Mouse (Mus musculus): ENCODE measurements around the gene Polk. TPM values are rescaled to one million over a fixed set of nuclear protein-coding genes. Genes with fewer than 3 reads are reported as not detected.

Polk gene
- total RNA-seq, 4 experiments from 2014 or later: 12.3 to 15.6 (median 12.7) TPM

- DNase-seq (ENCODE audit: low spot score in 2 of 2): no peak
These were observed 12.8 kb downstream of the Polk start for GRCm38 (mm10) chr13:96529542-96529941.

- DNase-seq (ENCODE audit: low spot score in 2 of 2): no peak
These were observed 13.6 kb downstream of the Polk start for GRCm38 (mm10) chr13:96528776-96529175.

- no peak for DNase-seq (ENCODE audit: low spot score in 2 of 2)
These were observed 14.5 kb downstream of the Polk start for GRCm38 (mm10) chr13:96527856-96528255.

- no peak for DNase-seq (ENCODE audit: low spot score in 2 of 2)
These were observed 15.4 kb downstream of the Polk start for GRCm38 (mm10) chr13:96527022-96527421.

- DNase-seq (ENCODE audit: low spot score in 2 of 2): no peak
These were observed 21.1 kb downstream of the Polk start for GRCm38 (mm10) chr13:96521294-96521693.

GRCm38 (mm10) chr13:96517335-96517734, 25.0 kb downstream of the Polk start:
- no peak for DNase-seq (ENCODE audit: low spot score in 2 of 2)

- DNase-seq (ENCODE audit: low spot score in 2 of 2): no peak
These were observed 26.1 kb downstream of the Polk start for GRCm38 (mm10) chr13:96516249-96516648.

GRCm38 (mm10) chr13:96514154-96514942, 28.0 kb downstream of the Polk start:
- DNase-seq (ENCODE audit: low spot score in 2 of 2): no peak

GRCm38 (mm10) chr13:96511893-96512292, 30.5 kb downstream of the Polk start:
- no peak for DNase-seq (ENCODE audit: low spot score in 2 of 2)

- no peak for DNase-seq (ENCODE audit: low spot score in 2 of 2)
These were observed 31.1 kb downstream of the Polk start for GRCm38 (mm10) chr13:96511262-96511661.

GRCm38 (mm10) chr13:96510635-96511034, 31.7 kb downstream of the Polk start:
- DNase-seq (ENCODE audit: low spot score in 2 of 2): no peak

GRCm38 (mm10) chr13:96507541-96507940, 34.8 kb downstream of the Polk start:
- DNase-seq (ENCODE audit: low spot score in 2 of 2): no peak

- no peak for DNase-seq (ENCODE audit: low spot score in 2 of 2)
These were observed 36.1 kb downstream of the Polk start for GRCm38 (mm10) chr13:96506313-96506712.

GRCm38 (mm10) chr13:96505661-96506060, 36.7 kb downstream of the Polk start:
- no peak for DNase-seq (ENCODE audit: low spot score in 2 of 2)

- DNase-seq (ENCODE audit: low spot score in 2 of 2): no peak
These were observed 42.5 kb downstream of the Polk start for GRCm38 (mm10) chr13:96499891-96500290.

- DNase-seq (ENCODE audit: low spot score in 2 of 2): no peak
These were observed 45.7 kb downstream of the Polk start for GRCm38 (mm10) chr13:96496630-96497029.

- DNase-seq (ENCODE audit: low spot score in 2 of 2): no peak
These were observed 51.9 kb downstream of the Polk start, which contains the start of gene Gm17622 for GRCm38 (mm10) chr13:96490433-96490832. TSS of gene Gm17622 (plus strand) at chr13:96490733.

- no peak for DNase-seq (ENCODE audit: low spot score in 2 of 2)
These were observed 54.4 kb downstream of the Polk start for GRCm38 (mm10) chr13:96487968-96488367.

- DNase-seq (ENCODE audit: low spot score in 2 of 2): no peak
These were observed 55.1 kb downstream of the Polk start for GRCm38 (mm10) chr13:96487230-96487629.

- no peak for DNase-seq (ENCODE audit: low spot score in 2 of 2)
These were observed 63.4 kb downstream of the Polk start for GRCm38 (mm10) chr13:96478991-96479390.

GRCm38 (mm10) chr13:96477226-96477625, 65.2 kb downstream of the Polk start:
- DNase-seq (ENCODE audit: low spot score in 2 of 2): no peak

- DNase-seq (ENCODE audit: low spot score in 2 of 2): no peak
These were observed 71.4 kb downstream of the Polk start, which contains the start of gene Ankdd1b for GRCm38 (mm10) chr13:96470957-96471356. TSS of gene Ankdd1b (minus strand) at chr13:96471198.

- no peak for DNase-seq (ENCODE audit: low spot score in 2 of 2)
These were observed 71.8 kb downstream of the Polk start for GRCm38 (mm10) chr13:96470556-96470955.
